Mouse (Mus musculus): Measurements from ENCODE around the gene Auts2. TPM values are rescaled to one million over a fixed set of nuclear protein-coding genes. Genes with fewer than 3 reads are reported as not detected.

Auts2 gene
- total RNA-seq, 2 experiments from 2014 or later: 28.8 to 35.3 TPM

DNA sequence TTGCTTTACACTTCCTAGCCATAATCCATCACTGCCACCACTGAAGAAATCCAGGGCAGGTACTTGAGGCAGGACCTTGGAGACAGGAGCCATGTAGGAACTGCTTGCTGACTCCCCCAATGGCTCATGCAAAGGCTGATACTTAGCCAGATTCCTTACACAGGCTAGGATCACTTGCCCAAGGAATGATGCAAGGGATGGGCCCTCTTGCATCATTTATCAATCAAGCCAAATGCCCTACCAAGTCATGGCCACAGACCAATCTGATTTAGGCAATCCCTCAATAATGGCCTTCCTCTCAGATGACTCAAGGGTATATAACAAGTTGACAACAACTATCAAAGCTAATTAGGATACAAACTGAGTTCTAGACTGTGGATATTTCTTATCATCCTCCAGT, 666.6 kb downstream of the Auts2 start:
- intact Hi-C loops (cut with DNase I): no loop called here
- DNase-seq: no peak

DNA sequence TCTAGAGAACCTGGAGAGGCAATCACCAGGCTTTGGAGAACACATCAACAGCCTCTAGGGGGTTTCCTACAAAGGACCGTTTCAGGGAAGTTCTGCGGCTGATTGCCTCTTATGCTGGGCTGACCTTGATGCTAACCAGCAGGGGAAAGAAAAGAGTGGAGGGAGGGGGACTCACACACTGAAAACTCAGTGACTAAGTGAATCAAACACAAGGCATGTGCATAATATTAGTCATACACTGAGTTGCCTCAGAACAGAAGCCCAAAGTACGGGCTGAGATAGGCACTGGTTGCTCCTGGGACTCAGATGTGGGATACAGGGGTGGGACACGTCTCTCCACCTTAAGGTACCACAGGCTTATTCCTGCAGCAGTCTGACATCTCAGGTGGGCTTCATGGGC, 667.2 kb downstream of the Auts2 start:
- intact Hi-C loops (cut with DNase I): no loop called here
- DNase-seq: no peak

DNA sequence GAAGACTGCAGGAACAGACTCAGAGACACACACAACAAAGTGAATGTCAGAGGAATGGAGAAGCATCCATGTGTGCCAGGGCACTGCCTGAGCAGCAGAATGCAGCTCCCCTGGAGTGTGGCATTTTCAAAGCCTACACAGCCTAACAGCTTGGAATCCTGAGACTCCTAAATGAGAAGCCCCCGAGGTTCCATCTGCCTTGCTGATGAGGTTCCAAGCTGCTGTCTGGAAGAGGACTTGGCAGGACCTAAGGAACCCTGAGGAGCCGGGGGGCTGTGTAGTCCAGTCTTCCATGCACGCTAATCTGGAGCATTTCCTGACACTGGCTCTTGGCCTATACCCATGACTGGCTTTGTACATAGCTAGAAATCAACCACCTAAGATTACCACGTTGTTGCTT, 670.0 kb downstream of the Auts2 start:
- intact Hi-C loops (cut with DNase I): no loop called here
- no peak for DNase-seq

DNA sequence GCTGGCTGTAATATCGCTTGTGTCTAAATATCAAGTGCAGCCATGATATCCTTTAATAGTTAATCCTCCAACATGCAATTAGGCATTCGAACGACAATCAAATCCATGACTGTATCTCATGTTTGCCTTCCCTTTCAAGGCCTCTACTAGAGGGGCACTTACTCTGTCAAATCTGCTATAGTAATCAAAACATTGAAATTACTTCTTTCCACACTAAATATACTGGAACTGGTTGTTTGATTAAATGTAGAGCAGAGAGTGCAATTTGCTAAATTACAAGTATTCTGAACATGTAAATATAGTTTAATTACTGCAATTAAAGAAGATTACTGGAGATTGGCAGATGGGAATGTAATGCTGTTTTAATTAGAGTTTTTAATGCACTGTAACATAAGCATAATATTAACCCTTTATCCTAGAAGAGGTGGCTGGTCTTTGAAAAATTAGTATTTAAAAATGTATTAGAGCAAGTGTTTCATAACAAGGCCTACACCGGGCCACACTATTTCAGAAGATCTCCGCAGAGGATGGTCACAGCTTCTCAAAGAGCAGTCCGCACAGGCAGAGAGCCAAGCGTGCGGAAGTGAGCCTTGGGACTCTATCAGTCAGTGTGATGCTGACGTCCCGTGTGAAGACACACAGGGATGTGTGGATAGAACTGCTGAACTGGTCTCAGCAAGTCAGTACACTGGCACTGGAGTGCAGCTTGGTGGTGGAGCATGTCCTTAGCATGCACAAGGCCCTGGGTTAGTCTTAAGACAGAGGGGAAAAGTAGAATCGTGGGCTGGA, 673.2 kb downstream of the Auts2 start:
- DNase-seq: no peak
- intact Hi-C loops (cut with DNase I): no loop called here

DNA sequence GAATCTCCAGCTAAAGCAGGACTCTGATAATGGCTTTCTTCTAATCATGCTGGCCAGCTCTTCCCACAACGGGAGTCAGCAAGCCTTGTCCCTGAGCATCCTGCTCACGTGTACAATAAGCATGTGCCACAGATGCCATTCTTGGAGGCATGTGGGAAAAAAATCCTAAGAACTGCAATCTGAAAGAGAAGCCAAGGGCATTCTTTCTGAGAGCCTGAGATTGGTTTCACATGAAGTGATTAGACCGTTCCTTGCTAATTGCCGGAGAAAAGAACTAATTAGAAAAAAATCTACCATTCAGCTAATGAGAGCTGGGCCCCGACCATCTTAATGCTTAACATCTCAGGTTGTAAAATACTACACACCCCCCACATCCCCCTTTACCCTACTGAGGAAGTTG, 677.9 kb downstream of the Auts2 start:
- intact Hi-C loops (cut with DNase I): no loop called here
- no peak for DNase-seq

DNA sequence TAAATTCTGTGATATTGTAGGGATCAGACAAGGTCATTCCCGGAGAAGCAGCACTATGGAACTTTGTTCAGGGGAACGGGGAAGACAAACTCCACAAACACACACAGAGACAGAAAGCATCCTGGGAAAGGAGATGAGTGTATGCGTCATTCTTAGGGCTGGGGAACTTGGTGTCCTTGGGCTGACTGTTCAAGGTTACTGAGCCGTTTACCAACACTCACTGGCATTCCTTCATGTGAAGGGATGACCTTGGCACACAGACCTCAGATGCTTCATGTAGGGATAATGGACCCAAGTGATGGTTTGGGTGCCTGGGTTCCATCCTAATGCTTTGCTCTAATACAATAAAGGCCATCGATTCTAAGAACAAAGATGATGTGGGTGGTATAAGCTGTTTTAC, 685.2 kb downstream of the Auts2 start:
- no peak for DNase-seq
- intact Hi-C loops (cut with DNase I): no loop called here

DNA sequence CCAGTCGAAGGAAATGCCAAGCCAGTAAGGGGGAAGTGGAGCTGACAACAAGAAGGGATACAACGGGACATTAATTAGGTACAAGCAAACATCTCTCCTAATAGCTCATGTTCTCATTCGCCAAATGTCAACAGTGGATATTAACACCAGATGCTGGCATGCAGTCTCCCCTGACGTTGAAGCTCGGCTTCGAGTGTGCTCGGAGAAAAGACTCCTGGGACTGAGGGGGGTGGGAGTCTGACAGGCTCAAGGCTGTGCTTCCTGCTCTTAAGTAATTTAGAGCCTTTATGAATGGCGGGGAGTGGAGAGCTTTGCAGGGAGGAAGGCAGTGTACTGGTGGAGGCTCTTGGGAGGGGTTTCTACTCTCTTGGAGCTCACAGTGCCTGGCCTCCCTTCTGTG, 687.8 kb downstream of the Auts2 start:
- DNase-seq: peak; percentile 33 to 38
- intact Hi-C loops (cut with DNase I): no loop called here

DNA sequence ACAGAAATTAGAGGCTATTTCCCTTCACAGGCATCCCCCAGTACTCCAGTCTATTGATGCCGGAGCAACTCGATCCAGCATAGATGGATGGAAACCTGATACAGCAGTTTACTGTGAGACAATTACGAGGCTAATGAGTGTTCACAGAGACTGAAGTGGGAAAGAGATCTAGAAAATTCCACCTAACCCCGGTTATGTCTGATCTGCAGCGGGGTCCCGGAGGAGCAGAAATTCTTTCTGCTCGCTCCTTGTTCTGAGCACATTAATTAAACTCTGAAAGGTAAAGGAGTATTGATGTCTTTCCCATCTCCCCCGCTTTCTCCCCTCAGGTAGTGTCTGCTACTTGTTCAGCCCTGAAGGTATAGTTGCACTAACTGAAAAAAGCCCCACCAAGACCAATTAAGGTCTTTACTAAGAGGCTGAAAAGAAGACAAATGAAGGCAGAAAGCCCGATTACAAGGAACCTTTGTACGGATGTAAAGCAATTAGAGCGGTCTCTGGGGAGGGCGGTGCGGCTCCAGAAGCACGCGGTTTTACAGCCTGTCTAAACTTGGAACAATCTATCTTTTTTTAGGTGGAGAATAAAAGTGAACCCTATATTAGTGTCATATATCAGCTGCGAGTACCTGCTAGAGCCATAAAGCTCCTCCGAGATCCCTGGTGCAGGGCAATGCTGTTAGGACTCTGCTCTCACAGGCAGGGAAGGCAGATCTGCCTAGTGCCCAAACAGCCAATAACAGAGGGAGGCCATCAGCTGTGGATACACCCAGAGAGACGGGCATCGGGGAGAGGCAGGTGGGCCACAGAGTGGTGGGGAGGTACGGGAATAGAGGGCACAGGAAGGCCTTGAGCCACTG, 691.3 kb downstream of the Auts2 start:
- intact Hi-C loops (cut with DNase I): no loop called here
- no peak for DNase-seq

DNA sequence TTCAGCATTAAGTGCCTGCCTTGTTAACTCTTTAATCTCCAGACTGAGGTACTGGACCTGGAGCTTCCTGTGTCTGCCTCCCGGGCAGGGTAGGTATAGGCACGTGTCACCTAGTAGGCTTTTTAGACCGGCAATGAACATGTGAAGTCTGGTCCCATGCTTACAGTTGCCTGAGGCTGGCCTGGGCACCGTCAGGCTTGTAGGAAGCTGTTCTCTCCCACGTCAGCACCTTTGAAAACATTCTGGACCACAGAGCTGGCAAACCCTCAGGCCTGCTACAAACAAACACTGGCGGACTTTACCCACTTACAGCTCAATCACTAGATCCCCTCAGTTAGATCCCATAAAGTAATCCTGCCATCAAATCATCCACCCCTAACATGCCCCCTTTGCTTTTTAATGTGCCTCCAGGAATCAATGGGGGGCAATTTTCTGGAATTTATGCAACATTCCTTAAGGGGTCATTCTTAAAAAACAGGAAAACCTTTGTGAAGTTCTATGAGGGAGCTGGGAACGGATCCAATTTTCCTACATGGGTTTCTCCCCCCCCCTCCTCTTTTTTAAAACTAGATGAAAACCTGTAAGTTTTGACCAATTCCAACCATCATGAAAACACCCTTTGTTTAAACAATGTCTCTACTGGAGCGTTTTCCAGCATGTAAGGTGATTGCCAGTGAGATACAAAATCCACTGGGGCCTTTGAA, 692.4 kb downstream of the Auts2 start:
- intact Hi-C loops (cut with DNase I): no loop called here
- DNase-seq: no peak

DNA sequence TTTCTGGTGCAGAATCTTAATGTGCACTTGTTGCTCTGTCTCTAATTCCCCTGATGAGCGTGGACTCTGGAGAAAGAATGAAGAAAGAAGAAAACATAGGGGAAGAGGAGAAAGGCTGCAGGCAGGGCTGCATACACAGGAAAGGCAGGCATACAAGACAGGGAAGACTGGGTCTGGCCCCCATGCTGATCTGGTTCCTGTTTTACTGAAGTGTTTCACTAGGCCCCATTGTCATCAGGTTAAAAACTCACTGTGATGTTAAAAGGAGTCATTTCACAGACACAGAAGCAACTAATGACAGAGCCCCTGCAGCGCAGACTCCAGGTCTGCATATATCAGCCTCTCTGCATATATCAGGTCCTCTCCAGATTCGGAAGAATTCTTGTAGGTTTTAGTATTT, 693.5 kb downstream of the Auts2 start:
- no peak for DNase-seq
- intact Hi-C loops (cut with DNase I): no loop called here

DNA sequence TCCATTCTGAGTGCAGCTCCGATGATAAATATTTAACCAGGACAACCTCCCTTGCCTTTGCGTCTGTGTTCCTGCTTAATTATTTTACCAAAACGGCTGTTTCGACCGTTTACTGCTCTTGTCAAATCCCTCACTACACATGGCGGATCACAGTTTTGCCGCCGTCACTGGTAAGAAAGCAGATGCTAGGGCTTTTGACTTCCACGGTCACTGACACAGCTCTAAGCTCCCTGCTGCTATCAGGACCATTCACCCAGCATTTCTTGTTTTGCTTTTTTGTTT, 698.7 kb downstream of the Auts2 start:
- DNase-seq: no peak

DNA sequence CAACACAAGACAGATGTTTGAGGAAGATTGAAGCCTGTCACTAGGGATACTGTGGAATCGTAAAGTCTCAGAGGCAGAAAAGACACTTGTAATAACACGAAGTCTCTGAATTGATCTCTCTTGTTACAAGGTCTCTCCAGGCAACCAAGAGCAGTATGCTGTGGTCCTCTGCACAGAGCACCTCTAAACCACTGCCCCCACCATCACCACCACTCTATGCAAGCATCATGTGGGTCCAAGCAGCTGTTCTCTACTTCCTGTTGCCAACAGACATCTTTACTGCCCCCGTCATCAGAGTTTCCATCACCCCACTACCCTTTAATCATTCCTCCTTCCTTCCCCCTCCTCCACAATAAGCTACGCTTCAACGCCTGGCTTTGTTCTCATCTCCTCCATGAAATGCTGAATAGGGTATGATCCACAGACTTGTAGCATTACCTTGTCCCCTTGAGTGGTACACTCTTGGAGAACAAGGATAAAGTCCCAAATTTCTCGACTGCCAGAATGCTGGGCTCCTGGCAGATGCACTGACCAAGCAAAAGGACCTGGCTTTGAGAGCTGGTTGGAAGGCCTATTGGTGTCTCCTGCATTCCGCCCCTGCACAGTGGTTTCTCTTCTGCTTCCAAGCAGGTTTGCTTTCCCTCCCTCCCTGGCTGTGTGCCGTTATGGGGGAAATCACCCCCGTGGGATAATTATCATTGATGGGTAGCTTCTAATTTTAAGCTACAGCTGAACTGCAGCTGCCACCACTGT, 699.2 kb downstream of the Auts2 start:
- intact Hi-C loops (cut with DNase I): no loop called here
- DNase-seq: no peak

More for the DNA sequence above, 698.7 kb downstream of the Auts2 start:
- intact Hi-C loops (cut with DNase I): no loop called here

DNA sequence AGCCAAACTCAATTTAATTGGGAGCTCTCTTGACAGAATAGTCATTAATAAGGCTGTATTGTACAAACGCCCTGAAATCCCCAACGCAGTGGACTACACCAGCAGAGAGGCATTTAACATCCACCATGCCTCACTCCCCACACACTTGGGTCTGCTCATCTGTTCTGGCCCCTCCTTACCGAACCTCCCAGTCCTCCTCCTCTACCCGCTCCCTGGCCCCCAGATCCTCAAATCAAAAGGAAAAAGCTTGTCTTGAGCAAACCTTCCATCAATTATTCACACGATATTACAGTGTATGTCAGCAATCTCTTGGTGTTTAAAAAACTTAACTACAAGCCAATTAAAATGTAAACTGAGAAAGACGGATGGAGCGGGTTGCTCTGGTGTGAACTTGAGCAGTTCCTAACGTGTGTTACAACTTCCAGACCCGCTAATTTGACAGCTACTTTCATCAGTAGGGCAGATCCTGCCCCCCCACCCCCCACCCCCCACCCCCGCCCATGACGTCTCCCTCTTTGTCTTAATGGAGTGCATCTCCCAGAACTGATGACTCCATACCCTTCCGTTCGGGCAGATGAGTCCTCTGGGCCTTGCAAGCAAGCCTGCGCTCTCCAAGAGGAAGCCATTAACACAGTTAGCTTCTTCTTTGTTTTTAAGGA, 703.4 kb downstream of the Auts2 start:
- intact Hi-C loops (cut with DNase I): no loop called here
- no peak for DNase-seq

DNA sequence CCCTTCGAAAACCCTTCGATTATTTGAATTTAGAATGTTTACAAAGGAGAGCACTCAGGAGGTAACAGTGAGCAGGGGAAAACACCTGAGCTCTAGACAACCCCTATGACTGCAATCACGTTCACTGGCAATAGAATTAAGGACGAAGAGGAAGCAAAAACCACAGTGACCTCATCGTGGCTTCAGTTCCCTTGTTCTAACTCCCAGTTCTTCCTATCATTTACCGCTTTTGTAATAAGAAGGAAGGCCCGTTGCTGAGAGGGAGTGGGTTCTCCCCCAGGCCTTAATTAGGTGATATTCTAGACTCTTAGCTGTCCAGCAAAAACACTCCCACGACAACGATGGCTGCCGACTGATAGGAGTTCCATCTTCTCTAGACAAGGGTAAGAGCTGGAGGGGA, 704.1 kb downstream of the Auts2 start:
- DNase-seq: no peak
- intact Hi-C loops (cut with DNase I): no loop called here

DNA sequence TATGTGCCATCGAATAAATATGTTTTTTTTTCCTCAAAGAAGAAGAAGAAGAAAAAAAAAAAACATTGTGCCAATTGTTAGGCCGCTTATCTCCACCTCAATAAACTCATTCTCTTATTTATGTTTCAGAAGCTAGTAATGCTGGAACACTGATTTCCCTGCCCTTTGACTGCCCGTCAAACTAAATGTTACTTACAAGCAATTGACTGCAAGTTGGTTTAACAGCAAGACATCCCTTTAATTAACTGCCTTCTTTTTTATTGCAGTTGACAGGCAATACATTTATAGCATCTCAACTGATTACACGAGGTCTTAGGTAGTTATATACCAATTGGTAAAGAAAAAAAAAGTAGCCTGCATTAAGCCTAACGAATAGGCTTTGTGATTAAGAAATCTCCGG, 705.1 kb downstream of the Auts2 start:
- intact Hi-C loops (cut with DNase I): no loop called here
- DNase-seq: no peak

DNA sequence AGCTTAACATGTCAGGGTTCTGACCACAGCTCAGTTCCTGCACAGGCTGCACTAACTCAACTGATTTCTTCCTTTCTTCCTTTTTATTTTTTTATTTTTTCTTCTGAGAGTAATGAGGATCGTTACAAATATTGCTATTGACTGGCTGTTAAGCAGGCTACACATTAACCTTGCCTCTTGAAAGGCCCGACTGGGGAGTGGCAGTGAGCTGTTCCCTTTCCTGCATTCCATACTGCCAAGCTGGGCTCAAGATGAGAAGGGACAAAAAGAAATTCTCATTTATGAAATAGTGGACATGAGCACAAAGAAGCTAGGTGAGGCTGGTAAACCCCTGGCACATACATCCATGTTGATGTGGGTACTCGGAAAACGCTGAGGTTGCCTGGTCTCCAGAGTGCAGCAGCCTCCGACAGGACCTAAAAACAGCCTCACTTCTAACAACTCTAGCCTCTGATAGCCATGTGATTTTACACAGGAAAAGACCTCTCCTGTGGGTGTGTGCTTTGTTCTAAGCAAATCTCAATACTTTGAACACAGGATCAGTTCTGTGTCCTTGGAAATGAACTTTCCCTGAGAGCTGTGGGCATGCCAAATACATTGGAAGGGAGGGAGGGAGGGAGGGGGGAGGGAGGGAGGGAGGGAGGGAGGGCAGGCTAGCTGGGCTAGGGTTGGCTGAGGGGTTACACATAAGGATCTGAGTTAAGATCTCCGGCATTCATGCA, 707.0 kb downstream of the Auts2 start:
- no peak for DNase-seq
- intact Hi-C loops (cut with DNase I): no loop called here

DNA sequence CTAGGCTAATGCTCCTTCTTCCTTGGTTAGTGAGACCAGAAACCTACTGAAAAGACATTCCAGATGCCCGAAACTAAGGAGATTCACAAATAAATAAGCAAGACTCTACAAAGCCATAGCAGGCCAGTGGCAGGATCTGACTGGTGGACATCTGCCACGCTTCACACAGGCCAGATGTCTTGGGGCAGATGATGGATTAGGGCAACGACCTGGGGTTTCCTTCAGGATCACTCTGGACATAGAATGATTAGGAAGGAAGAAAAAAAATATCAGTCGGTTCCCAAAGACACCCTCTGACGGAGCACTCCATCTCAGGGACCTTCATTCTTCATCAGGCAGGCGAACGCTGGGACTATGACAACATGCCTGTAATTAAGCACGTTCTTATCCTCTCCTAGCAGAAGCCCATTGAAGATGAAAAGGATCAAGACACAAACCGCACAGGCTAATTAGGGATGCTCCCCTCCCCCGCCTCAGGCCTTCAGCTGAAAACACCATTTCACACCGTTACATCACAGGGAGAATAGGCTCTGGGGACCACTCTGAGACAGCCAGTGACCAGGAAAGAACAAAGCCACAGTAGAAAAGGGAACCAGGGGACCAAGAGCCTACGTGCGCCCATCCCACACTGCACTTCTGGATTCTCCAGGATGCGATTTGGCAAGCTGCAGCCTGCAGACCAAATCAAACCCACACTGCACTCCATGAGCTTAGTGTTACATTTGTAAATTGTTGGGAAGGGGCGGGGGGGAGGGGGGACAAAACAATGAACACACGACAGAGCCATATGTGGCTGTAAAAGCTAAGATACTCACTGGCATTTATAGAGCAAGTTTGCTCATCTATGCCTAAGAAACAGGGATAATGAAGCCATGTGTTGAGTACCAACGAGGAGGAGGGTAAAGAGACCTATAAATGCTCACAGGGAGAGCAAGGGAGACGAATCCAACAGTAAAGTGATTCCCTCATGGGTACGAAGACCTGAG, 710.0 kb downstream of the Auts2 start:
- intact Hi-C loops (cut with DNase I): no loop called here

DNA sequence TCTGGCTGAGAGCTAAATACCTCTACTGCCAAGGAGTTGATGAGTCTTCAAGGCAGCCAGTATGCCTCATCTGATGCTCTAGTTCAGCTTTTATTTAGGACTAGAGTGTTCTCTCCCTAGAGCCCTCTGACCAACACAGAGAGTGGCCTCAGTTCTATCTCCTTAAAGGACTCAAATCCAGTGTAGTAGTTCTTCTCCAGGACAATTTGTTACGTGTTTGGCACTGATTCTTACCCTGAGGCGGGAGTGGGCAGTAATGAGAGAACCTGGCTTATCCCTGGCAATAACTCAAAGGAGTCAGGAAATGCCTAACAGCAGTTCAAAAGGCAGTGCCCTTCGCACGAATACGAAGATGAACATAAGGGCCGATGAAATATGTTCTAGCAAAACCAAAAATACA, 713.0 kb downstream of the Auts2 start:
- no peak for DNase-seq
- intact Hi-C loops (cut with DNase I): no loop called here

More for the DNA sequence above, 710.0 kb downstream of the Auts2 start:
- DNase-seq: no peak

DNA sequence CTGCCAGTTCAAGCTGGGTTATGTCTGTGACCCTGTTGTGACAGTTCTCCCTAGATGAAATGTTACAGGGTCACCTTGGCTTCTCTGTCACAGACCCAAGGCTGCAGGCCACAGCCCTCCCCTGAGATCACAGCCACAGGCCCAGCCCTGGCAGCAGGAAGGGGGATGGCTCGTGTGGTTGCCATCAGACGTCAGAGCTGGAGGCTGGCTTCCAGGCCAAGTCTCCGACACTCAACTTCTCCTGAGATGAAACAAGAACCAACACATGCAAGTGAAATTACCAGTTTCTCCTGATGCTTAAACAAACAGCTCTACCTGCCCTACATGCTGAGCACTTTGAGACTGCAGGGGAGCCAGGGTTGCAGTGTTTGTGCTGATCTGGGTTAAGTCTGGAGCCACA, 713.9 kb downstream of the Auts2 start:
- intact Hi-C loops (cut with DNase I): no loop called here
- DNase-seq: peak; percentile 13 to 15
